Mouse (Mus musculus) ES-Bruce4 (cell line): Measurements from ENCODE around the gene Ifitm1.

Experiments
- CTCF ChIP-seq: IDR thresholded peaks from one replicate; pipeline ENCODE4 v1.8.1; 2011; ENCODE audit warnings: low read depth, low read length
- EP300 ChIP-seq: IDR thresholded peaks from 2 replicates; pipeline ENCODE4 v1.6.1; 2011; ENCODE audit warnings: low read depth, low read length; ENCODE audit not compliant: insufficient read depth
- POLR2A ChIP-seq: IDR thresholded peaks from one replicate; pipeline ENCODE4 v1.8.1; 2011; ENCODE audit warnings: low read length; ENCODE audit not compliant: insufficient read depth

GRCm38 (mm10) chr7:140967862-140968591, 1.0 kb downstream of the Ifitm1 start:
- TF ChIP-seq CTCF (no peak), POLR2A (peak; percentile 24), EP300 (peak; percentile 92)
